Mouse (Mus musculus): ENCODE measurements around the gene Snx13.

- TF ChIP-seq GATA1 (IDR thresholded peaks at IDR 0.05; ENCODE audit: low read length) (no peak), TAL1 (IDR thresholded peaks at IDR 0.05; ENCODE audit: low read length) (no peak)
These were observed 7.4 kb upstream of the Snx13 start for GRCm38 (mm10) chr12:35039571-35039936.

Data from erythroblast, embryonic 14.5 days (primary cell).